Mouse (Mus musculus): ENCODE results near the gene Plcg2. TPM values are rescaled to one million over a fixed set of nuclear protein-coding genes. Genes with fewer than 3 reads are reported as not detected.

The Plcg2 gene
- polyA plus RNA-seq, 1 experiment from 2014 or later: 7.3 TPM

DNA sequence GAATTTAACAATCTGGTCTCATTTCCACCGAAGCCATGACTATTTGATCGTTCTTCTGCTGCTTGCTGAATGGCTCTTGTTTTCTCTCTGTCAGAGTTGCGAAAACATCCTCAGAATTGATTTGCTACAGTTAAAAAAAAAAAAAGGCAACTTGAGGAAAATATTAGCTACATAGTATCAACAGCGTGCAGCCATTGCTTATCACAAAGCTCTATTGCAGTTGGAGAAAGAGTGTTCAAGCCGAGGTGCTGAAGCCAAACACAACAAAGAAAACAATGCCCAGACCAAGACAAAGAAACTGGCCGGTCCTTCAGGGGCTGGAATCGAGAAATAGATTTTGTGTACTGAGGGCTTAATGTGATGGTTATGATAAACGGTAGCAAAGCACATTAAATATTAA, 47.0 kb downstream of the Plcg2 start:
- Histone ChIP-seq H3K27ac (ENCODE audit: low read depth) (no peak overlapping the region), H3K9me3 (ENCODE audit: low read length) (no peaks in the 10 kb centered on the region), H3K36me3 (replicated peaks; ENCODE audit: insufficient read depth, low read length) (no peaks in the 10 kb centered on the region), H3K4me3 (ENCODE audit: low read depth, low read length) (no peak overlapping the region), H3K4me2 (ENCODE audit: low read depth, low read length) (no peak overlapping the region), H3K27me3 (ENCODE audit: insufficient read depth, low read length) (no peaks in the 10 kb centered on the region), H3K4me1 (ENCODE audit: insufficient read depth) (peaks cover 20% of the 10 kb centered on the region), H3K9ac (replicated peaks) (no peak overlapping the region)
- 47% methylated on average over 8 of the region's 8 CpGs for WGBS (ENCODE audit: insufficient replicate concordance)
- TF ChIP-seq CTCF (IDR thresholded peaks at IDR 0.05; ENCODE audit: low read depth) (no peak), EP300 (IDR thresholded peaks at IDR 0.05; ENCODE audit: low read depth) (no peak; the same call in 1 of the 2 replicates)
- ATAC-seq: no peak
- DNase-seq: no peak

- no peaks in the 10 kb centered on the region for H3K36me3 ChIP-seq (replicated peaks; ENCODE audit: insufficient read depth, low read length)
- no peak for TF ChIP-seq EP300 (IDR thresholded peaks at IDR 0.05; ENCODE audit: low read depth)
- H3K9me3 ChIP-seq (ENCODE audit: low read length): no peaks in the 10 kb centered on the region
- no peak overlapping the region for H3K4me2 ChIP-seq (ENCODE audit: low read depth, low read length)
- H3K4me3 ChIP-seq (ENCODE audit: low read depth, low read length): no peak overlapping the region
- H3K27ac ChIP-seq (ENCODE audit: low read depth): no peak overlapping the region
- H3K4me1 ChIP-seq (ENCODE audit: insufficient read depth): peaks cover 20% of the 10 kb centered on the region
- no peak for DNase-seq
- no peak overlapping the region for H3K9ac ChIP-seq (replicated peaks)
- 63% methylated on average over 5 of the region's 5 CpGs for WGBS (ENCODE audit: insufficient replicate concordance)
- no peak for ATAC-seq
- H3K27me3 ChIP-seq (ENCODE audit: insufficient read depth, low read length): no peaks in the 10 kb centered on the region
Observed at GRCm38 (mm10) chr8:117546386-117546785, 48.3 kb downstream of the Plcg2 start.

- Histone ChIP-seq H3K4me2 (ENCODE audit: low read depth, low read length) (no peak overlapping the region), H3K4me1 (ENCODE audit: insufficient read depth) (peaks cover 20% of the 10 kb centered on the region), H3K27ac (ENCODE audit: low read depth) (0 out of 2 replicates have a peak overlapping the region, but pooled peaks have one; percentile 11), H3K27me3 (ENCODE audit: insufficient read depth, low read length) (no peaks in the 10 kb centered on the region), H3K9ac (replicated peaks) (no peak overlapping the region), H3K4me3 (ENCODE audit: low read depth, low read length) (no peak overlapping the region), H3K9me3 (ENCODE audit: low read length) (no peaks in the 10 kb centered on the region), H3K36me3 (replicated peaks; ENCODE audit: insufficient read depth, low read length) (no peaks in the 10 kb centered on the region)
- 54% methylated on average over 5 of the region's 5 CpGs for WGBS (ENCODE audit: insufficient replicate concordance)
- ATAC-seq (peak; percentile 35; the same call in 1 of the 2 replicates), DNase-seq (no peak)
- TF ChIP-seq EP300 (IDR thresholded peaks at IDR 0.05; ENCODE audit: low read depth) (no peak), CTCF (IDR thresholded peaks at IDR 0.05; ENCODE audit: low read depth) (peak; percentile 58)
Observed at GRCm38 (mm10) chr8:117547945-117548344, 49.9 kb downstream of the Plcg2 start.

- H3K36me3 ChIP-seq (replicated peaks; ENCODE audit: insufficient read depth, low read length): no peaks in the 10 kb centered on the region
- TF ChIP-seq EP300 (IDR thresholded peaks at IDR 0.05; ENCODE audit: low read depth) (peak; percentile 38; the same call in 1 of the 2 replicates), CTCF (IDR thresholded peaks at IDR 0.05; ENCODE audit: low read depth) (no peak)
- H3K9me3 ChIP-seq (ENCODE audit: low read length): no peaks in the 10 kb centered on the region
- no peak overlapping the region for H3K4me3 ChIP-seq (ENCODE audit: low read depth, low read length)
- H3K4me1 ChIP-seq (ENCODE audit: insufficient read depth): peaks cover 17% of the 10 kb centered on the region
- H3K27me3 ChIP-seq (ENCODE audit: insufficient read depth, low read length): no peaks in the 10 kb centered on the region
- H3K27ac ChIP-seq (ENCODE audit: low read depth): no peak overlapping the region
- ATAC-seq (peak; percentile 87), DNase-seq (peak; percentile 54)
- H3K9ac ChIP-seq (replicated peaks): no peak overlapping the region
- WGBS (ENCODE audit: insufficient replicate concordance): 22% methylated on average over 4 of the region's 4 CpGs
- H3K4me2 ChIP-seq (ENCODE audit: low read depth, low read length): no peak overlapping the region
Observed at GRCm38 (mm10) chr8:117548453-117548852, 50.4 kb downstream of the Plcg2 start.

GRCm38 (mm10) chr8:117550529-117550928, 52.4 kb downstream of the Plcg2 start:
- WGBS (ENCODE audit: insufficient replicate concordance): 66% methylated on average over 5 of the region's 5 CpGs
- H3K27me3 ChIP-seq (ENCODE audit: insufficient read depth, low read length): no peaks in the 10 kb centered on the region
- no peaks in the 10 kb centered on the region for H3K9me3 ChIP-seq (ENCODE audit: low read length)
- DNase-seq (no peak), ATAC-seq (no peak)
- TF ChIP-seq EP300 (IDR thresholded peaks at IDR 0.05; ENCODE audit: low read depth): no peak
- TF ChIP-seq CTCF (IDR thresholded peaks at IDR 0.05; ENCODE audit: low read depth): peak; percentile 38
- 0 out of 2 replicates have a peak, but pooled peaks cover 5% of the 10 kb centered on the region for H3K4me1 ChIP-seq (ENCODE audit: insufficient read depth)
- H3K4me2 ChIP-seq (ENCODE audit: low read depth, low read length): no peak overlapping the region
- H3K36me3 ChIP-seq (replicated peaks; ENCODE audit: insufficient read depth, low read length): no peaks in the 10 kb centered on the region
- no peak overlapping the region for H3K27ac ChIP-seq (ENCODE audit: low read depth)
- H3K4me3 ChIP-seq (ENCODE audit: low read depth, low read length): no peak overlapping the region
- H3K9ac ChIP-seq (replicated peaks): no peak overlapping the region

GRCm38 (mm10) chr8:117561014-117561413, 62.9 kb downstream of the Plcg2 start:
- WGBS (ENCODE audit: insufficient replicate concordance): 72% methylated on average over 4 of the region's 4 CpGs
- peaks cover 13% of the 10 kb centered on the region for H3K4me1 ChIP-seq (ENCODE audit: insufficient read depth)
- DNase-seq (no peak), ATAC-seq (no peak)
- H3K4me2 ChIP-seq (ENCODE audit: low read depth, low read length): no peak overlapping the region
- TF ChIP-seq EP300 (IDR thresholded peaks at IDR 0.05; ENCODE audit: low read depth): no peak
- no peak for TF ChIP-seq CTCF (IDR thresholded peaks at IDR 0.05; ENCODE audit: low read depth)
- no peaks in the 10 kb centered on the region for H3K27me3 ChIP-seq (ENCODE audit: insufficient read depth, low read length)
- no peak overlapping the region for H3K4me3 ChIP-seq (ENCODE audit: low read depth, low read length)
- H3K27ac ChIP-seq (ENCODE audit: low read depth): no peak overlapping the region
- H3K9ac ChIP-seq (replicated peaks): no peak overlapping the region
- no peaks in the 10 kb centered on the region for H3K9me3 ChIP-seq (ENCODE audit: low read length)
- peaks cover 3% of the 10 kb centered on the region; the same call in 1 of the 2 replicates for H3K36me3 ChIP-seq (replicated peaks; ENCODE audit: insufficient read depth, low read length)

Measured in liver, postnatal 0 days (tissue).